Mouse (Mus musculus): Measurements from ENCODE around the gene Zdhhc25. TPM values are rescaled to one million over a fixed set of nuclear protein-coding genes. Genes with fewer than 3 reads are reported as not detected.

Gene Zdhhc25
- not detected in 2 replicates for polyA plus RNA-seq (2014; fragmentation: Nextera tagmentation; extraction: Ambion mirVana)

- 94% methylated on average over 4 of the region's 4 CpGs for WGBS
These were observed at the start of gene Zdhhc25 for GRCm38 (mm10) chr15:88600002-88600401. Zdhhc25 (plus strand) TSS chr15:88600302.

GRCm38 (mm10) chr15:88552852-88553251, 47.2 kb upstream of the Zdhhc25 start:
- no peak for ATAC-seq (ENCODE audit: low read depth)

More at GRCm38 (mm10) chr15:88600002-88600401, at the start of gene Zdhhc25:
- ATAC-seq (ENCODE audit: low read depth): no peak
- H3K4me3 ChIP-seq (ENCODE audit: low read depth, low read length): no peak within 1 kb of the TSS
- H3K9ac ChIP-seq (replicated peaks; ENCODE audit: low read depth, low read length): no peak within 1 kb of the TSS
- no peaks in the 10 kb centered on the region for H3K4me1 ChIP-seq (ENCODE audit: control insufficient read depth, insufficient read depth, low read length)
- H3K36me3 ChIP-seq (ENCODE audit: control insufficient read depth, insufficient read depth, low read length): no peaks in the 10 kb centered on the region
- no peaks in the 10 kb centered on the region for H3K9me3 ChIP-seq (ENCODE audit: control insufficient read depth, low read length)
- no peaks in the 10 kb centered on the region for H3K27me3 ChIP-seq (ENCODE audit: control insufficient read depth, insufficient read depth, low read length)
- H3K4me2 ChIP-seq (ENCODE audit: low read depth, low read length): no peak within 1 kb of the TSS
- H3K27ac ChIP-seq (ENCODE audit: low read depth, low read length): no peak within 1 kb of the TSS

GRCm38 (mm10) chr15:88555476-88555875, 44.6 kb upstream of the Zdhhc25 start:
- Histone ChIP-seq H3K27ac (ENCODE audit: low read depth, low read length) (no peak overlapping the region), H3K36me3 (ENCODE audit: control insufficient read depth, insufficient read depth, low read length) (no peaks in the 10 kb centered on the region), H3K4me2 (ENCODE audit: low read depth, low read length) (no peak overlapping the region), H3K9me3 (ENCODE audit: control insufficient read depth, low read length) (no peaks in the 10 kb centered on the region), H3K4me1 (ENCODE audit: control insufficient read depth, insufficient read depth, low read length) (peaks cover 1% of the 10 kb centered on the region), H3K9ac (replicated peaks; ENCODE audit: low read depth, low read length) (no peak overlapping the region), H3K4me3 (ENCODE audit: low read depth, low read length) (no peak overlapping the region), H3K27me3 (ENCODE audit: control insufficient read depth, insufficient read depth, low read length) (no peaks in the 10 kb centered on the region)
- 13% methylated on average over 8 of the region's 8 CpGs for WGBS
- ATAC-seq (ENCODE audit: low read depth): no peak

More at GRCm38 (mm10) chr15:88552852-88553251, 47.2 kb upstream of the Zdhhc25 start:
- H3K4me3 ChIP-seq (ENCODE audit: low read depth, low read length): no peak overlapping the region
- H3K9ac ChIP-seq (replicated peaks; ENCODE audit: low read depth, low read length): no peak overlapping the region
- no peaks in the 10 kb centered on the region for H3K4me1 ChIP-seq (ENCODE audit: control insufficient read depth, insufficient read depth, low read length)
- 81% methylated on average over 9 of the region's 9 CpGs for WGBS
- no peaks in the 10 kb centered on the region for H3K27me3 ChIP-seq (ENCODE audit: control insufficient read depth, insufficient read depth, low read length)
- H3K27ac ChIP-seq (ENCODE audit: low read depth, low read length): no peak overlapping the region
- no peaks in the 10 kb centered on the region for H3K9me3 ChIP-seq (ENCODE audit: control insufficient read depth, low read length)
- no peaks in the 10 kb centered on the region for H3K36me3 ChIP-seq (ENCODE audit: control insufficient read depth, insufficient read depth, low read length)
- no peak overlapping the region for H3K4me2 ChIP-seq (ENCODE audit: low read depth, low read length)

GRCm38 (mm10) chr15:88560637-88561036, 39.5 kb upstream of the Zdhhc25 start:
- Histone ChIP-seq H3K9me3 (ENCODE audit: control insufficient read depth, low read length) (no peaks in the 10 kb centered on the region), H3K36me3 (ENCODE audit: control insufficient read depth, insufficient read depth, low read length) (no peaks in the 10 kb centered on the region), H3K9ac (replicated peaks; ENCODE audit: low read depth, low read length) (no peak overlapping the region), H3K27me3 (ENCODE audit: control insufficient read depth, insufficient read depth, low read length) (no peaks in the 10 kb centered on the region), H3K4me1 (ENCODE audit: control insufficient read depth, insufficient read depth, low read length) (peaks cover 13% of the 10 kb centered on the region), H3K4me2 (ENCODE audit: low read depth, low read length) (no peak overlapping the region), H3K27ac (ENCODE audit: low read depth, low read length) (0 out of 2 replicates have a peak overlapping the region, but pooled peaks have one; percentile 12), H3K4me3 (ENCODE audit: low read depth, low read length) (no peak overlapping the region)
- ATAC-seq (ENCODE audit: low read depth): no peak
- WGBS: 72% methylated on average over 6 of the region's 6 CpGs

GRCm38 (mm10) chr15:88561058-88561730, 38.9 kb upstream of the Zdhhc25 start:
- H3K4me2 ChIP-seq (ENCODE audit: low read depth, low read length): peak overlapping the region; percentile 38; the same call in 1 of the 2 replicates
- 0 out of 2 replicates have a peak overlapping the region, but pooled peaks have one; percentile 12 for H3K27ac ChIP-seq (ENCODE audit: low read depth, low read length)
- ATAC-seq (ENCODE audit: low read depth): peak; percentile 51; the same call in 1 of the 2 replicates
- 5% methylated on average over 22 of the region's 22 CpGs for WGBS
- no peaks in the 10 kb centered on the region for H3K9me3 ChIP-seq (ENCODE audit: control insufficient read depth, low read length)
- H3K9ac ChIP-seq (replicated peaks; ENCODE audit: low read depth, low read length): no peak overlapping the region
- H3K27me3 ChIP-seq (ENCODE audit: control insufficient read depth, insufficient read depth, low read length): no peaks in the 10 kb centered on the region
- peaks cover 13% of the 10 kb centered on the region for H3K4me1 ChIP-seq (ENCODE audit: control insufficient read depth, insufficient read depth, low read length)
- no peak overlapping the region for H3K4me3 ChIP-seq (ENCODE audit: low read depth, low read length)
- H3K36me3 ChIP-seq (ENCODE audit: control insufficient read depth, insufficient read depth, low read length): no peaks in the 10 kb centered on the region

- H3K4me1 ChIP-seq (ENCODE audit: control insufficient read depth, insufficient read depth, low read length): peaks cover 13% of the 10 kb centered on the region
- no peak for ATAC-seq (ENCODE audit: low read depth)
- no peak overlapping the region for H3K27ac ChIP-seq (ENCODE audit: low read depth, low read length)
- no peaks in the 10 kb centered on the region for H3K27me3 ChIP-seq (ENCODE audit: control insufficient read depth, insufficient read depth, low read length)
- H3K36me3 ChIP-seq (ENCODE audit: control insufficient read depth, insufficient read depth, low read length): no peaks in the 10 kb centered on the region
- no peak overlapping the region for H3K9ac ChIP-seq (replicated peaks; ENCODE audit: low read depth, low read length)
- H3K4me2 ChIP-seq (ENCODE audit: low read depth, low read length): no peak overlapping the region
- no peak overlapping the region for H3K4me3 ChIP-seq (ENCODE audit: low read depth, low read length)
- no peaks in the 10 kb centered on the region for H3K9me3 ChIP-seq (ENCODE audit: control insufficient read depth, low read length)
- 83% methylated on average over 9 of the region's 9 CpGs for WGBS
These were observed 34.8 kb upstream of the Zdhhc25 start for GRCm38 (mm10) chr15:88565307-88565706.

- H3K36me3 ChIP-seq (ENCODE audit: control insufficient read depth, insufficient read depth, low read length): no peaks in the 10 kb centered on the region
- H3K9me3 ChIP-seq (ENCODE audit: control insufficient read depth, low read length): no peaks in the 10 kb centered on the region
- no peak overlapping the region for H3K27ac ChIP-seq (ENCODE audit: low read depth, low read length)
- 75% methylated on average over 4 of the region's 4 CpGs for WGBS
- no peak overlapping the region for H3K4me2 ChIP-seq (ENCODE audit: low read depth, low read length)
- H3K27me3 ChIP-seq (ENCODE audit: control insufficient read depth, insufficient read depth, low read length): no peaks in the 10 kb centered on the region
- no peak for ATAC-seq (ENCODE audit: low read depth)
- no peak overlapping the region for H3K9ac ChIP-seq (replicated peaks; ENCODE audit: low read depth, low read length)
- no peak overlapping the region for H3K4me3 ChIP-seq (ENCODE audit: low read depth, low read length)
- peaks cover 8% of the 10 kb centered on the region for H3K4me1 ChIP-seq (ENCODE audit: control insufficient read depth, insufficient read depth, low read length)
These were observed 34.3 kb upstream of the Zdhhc25 start for GRCm38 (mm10) chr15:88565806-88566205.

GRCm38 (mm10) chr15:88570697-88571096, 29.4 kb upstream of the Zdhhc25 start:
- Histone ChIP-seq H3K4me3 (ENCODE audit: low read depth, low read length) (no peak overlapping the region), H3K9ac (replicated peaks; ENCODE audit: low read depth, low read length) (no peak overlapping the region), H3K9me3 (ENCODE audit: control insufficient read depth, low read length) (no peaks in the 10 kb centered on the region), H3K36me3 (ENCODE audit: control insufficient read depth, insufficient read depth, low read length) (no peaks in the 10 kb centered on the region), H3K27ac (ENCODE audit: low read depth, low read length) (no peak overlapping the region), H3K27me3 (ENCODE audit: control insufficient read depth, insufficient read depth, low read length) (no peaks in the 10 kb centered on the region), H3K4me2 (ENCODE audit: low read depth, low read length) (no peak overlapping the region), H3K4me1 (ENCODE audit: control insufficient read depth, insufficient read depth, low read length) (no peaks in the 10 kb centered on the region)
- no peak for ATAC-seq (ENCODE audit: low read depth)
- 63% methylated on average over 17 of the region's 17 CpGs for WGBS

GRCm38 (mm10) chr15:88579461-88579860, 20.6 kb upstream of the Zdhhc25 start:
- no peak overlapping the region for H3K4me2 ChIP-seq (ENCODE audit: low read depth, low read length)
- no peak for ATAC-seq (ENCODE audit: low read depth)
- no peaks in the 10 kb centered on the region for H3K4me1 ChIP-seq (ENCODE audit: control insufficient read depth, insufficient read depth, low read length)
- H3K36me3 ChIP-seq (ENCODE audit: control insufficient read depth, insufficient read depth, low read length): no peaks in the 10 kb centered on the region
- H3K9ac ChIP-seq (replicated peaks; ENCODE audit: low read depth, low read length): no peak overlapping the region
- H3K27me3 ChIP-seq (ENCODE audit: control insufficient read depth, insufficient read depth, low read length): no peaks in the 10 kb centered on the region
- 85% methylated on average over 6 of the region's 6 CpGs for WGBS
- H3K4me3 ChIP-seq (ENCODE audit: low read depth, low read length): no peak overlapping the region
- H3K9me3 ChIP-seq (ENCODE audit: control insufficient read depth, low read length): no peaks in the 10 kb centered on the region
- H3K27ac ChIP-seq (ENCODE audit: low read depth, low read length): no peak overlapping the region

All from neural tube, embryonic 14.5 days (tissue).